Mouse (Mus musculus) thymus, adult 18-20 months (tissue): Measurements from ENCODE around the gene Olfr853.

Source experiments
- DNase-seq, 2 experiments: peaks; one replicate each; pipeline ENCODE4 v3.0.0; 2022; ENCODE audit warnings: mixed read lengths in 2 of 2

The Olfr853 gene

DNA sequence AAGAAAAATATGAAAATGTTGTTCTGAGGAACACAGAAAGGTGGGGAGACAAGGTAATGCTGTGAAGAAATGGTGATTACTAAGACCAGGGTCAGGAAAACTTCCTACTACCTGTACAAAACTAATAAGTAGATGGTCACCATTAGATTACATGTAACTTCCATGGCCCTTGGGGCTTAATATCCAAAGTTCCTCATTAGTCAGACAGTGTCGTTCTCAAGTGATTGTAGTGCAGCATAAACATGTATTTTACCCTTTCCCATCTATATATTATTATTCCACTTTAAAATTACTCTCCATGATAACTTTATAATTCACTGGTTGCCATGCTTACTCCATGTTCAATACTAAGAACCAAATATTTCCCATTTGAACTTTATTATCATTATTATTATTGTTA is at the start of gene Olfr853:
TSS of gene Olfr853 (minus strand) at position 101 of the 400 bp plus-strand sequence.
- DNase-seq = no peak

DNA sequence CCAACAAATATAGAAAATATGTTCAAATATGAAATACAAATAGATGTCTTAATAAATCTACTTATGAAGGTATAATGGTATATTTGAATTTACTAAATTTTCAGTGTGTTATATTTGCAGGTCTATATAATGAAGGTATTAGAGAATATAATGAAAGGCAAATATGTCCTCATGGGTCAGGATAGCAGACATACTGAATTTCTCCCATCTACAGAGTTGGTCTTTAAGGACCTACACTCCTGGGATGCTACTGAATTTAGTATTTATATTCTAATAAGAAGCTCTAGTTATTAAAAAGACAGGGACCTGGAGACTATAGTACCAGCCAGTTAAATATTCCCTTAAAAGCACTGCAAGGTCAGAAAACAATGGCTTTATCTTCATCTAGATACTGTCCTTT is 41.4 kb upstream of the Olfr853 start, which contains the start of gene Olfr855:
TSS of gene Olfr855 (plus strand) at position 301 of the 400 bp plus-strand sequence.
- no peak for DNase-seq

DNA sequence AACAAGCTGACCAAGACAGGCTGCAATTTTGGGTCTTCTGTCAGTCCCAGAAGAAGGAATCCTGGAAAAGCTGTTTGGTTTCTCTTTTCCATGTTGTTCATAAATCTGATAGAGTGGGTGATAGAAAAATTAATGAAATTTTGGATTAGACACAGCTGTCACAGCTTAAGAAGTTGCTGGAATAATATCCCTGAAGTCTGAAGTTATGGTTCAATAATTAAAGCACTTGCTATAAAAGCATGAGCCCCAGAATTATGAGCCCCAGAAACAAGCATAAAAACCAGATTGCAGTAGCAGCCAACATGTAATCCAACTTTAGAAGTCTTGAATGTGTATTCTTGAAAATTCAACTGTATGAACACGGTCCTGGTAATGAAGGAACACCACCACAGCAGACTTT is 26.4 kb upstream of the Olfr853 start, which contains the start of gene Olfr854:
TSS of gene Olfr854 (minus strand) at position 101 of the 400 bp plus-strand sequence.
- DNase-seq = no peak

DNA sequence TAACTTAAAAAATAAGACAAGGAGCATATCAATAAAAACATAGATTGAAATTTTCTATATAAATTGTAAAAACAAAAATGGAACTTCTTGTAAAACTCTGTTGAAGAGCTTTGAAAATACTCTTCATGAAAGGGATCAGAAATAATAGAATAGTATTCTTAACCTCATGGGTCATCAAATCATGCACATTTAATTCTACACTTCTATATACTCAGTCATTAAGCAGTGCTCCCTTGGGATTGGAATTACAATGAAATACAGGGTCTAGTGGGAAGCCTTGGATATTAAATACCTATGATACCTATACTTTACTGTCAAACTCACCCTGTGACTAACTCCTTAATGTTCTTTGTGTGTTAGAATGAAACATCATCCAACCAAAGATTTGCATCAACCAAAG is 47.9 kb downstream of the Olfr853 start, which contains the start of gene Olfr851:
TSS of gene Olfr851 (plus strand) at position 301 of the 400 bp plus-strand sequence.
- DNase-seq = no peak
